Mouse (Mus musculus) lung, postnatal 0 days (tissue): ENCODE measurements around the gene Gm20388. TPM values are rescaled to one million over a fixed set of nuclear protein-coding genes. Genes with fewer than 3 reads are reported as not detected.

ENCODE experiments used
- ATAC-seq: fragments of 200-750 bp; cut with Nextera tagmentation; 2 replicates; pipeline ENCODE4 v1.8.0; 2017; ENCODE audit warnings: moderate library complexity
- DNase-seq: peaks from one replicate; pipeline ENCODE4 v3.0.0-alpha.2; 2016; ENCODE audit warnings: low spot score
- H3K27ac ChIP-seq: fragments of 300-500 bp; sonication (generic); 2 replicates; pipeline ENCODE4 v1.5.1; 2014; ENCODE audit warnings: antibody characterized with exemption, mild to moderate bottlenecking, low read length, mixed read lengths
- H3K27me3 ChIP-seq: fragments of 300-500 bp; sonication (generic); replicated peaks from 2 replicates; pipeline ENCODE4 v1.6.1; 2014; ENCODE audit warnings: low read length, mixed read lengths; ENCODE audit not compliant: insufficient read depth
- H3K36me3 ChIP-seq: fragments of 300-500 bp; sonication (generic); 2 replicates; pipeline ENCODE4 v1.6.1; 2014; ENCODE audit warnings: low read length, mixed read lengths; ENCODE audit not compliant: insufficient read depth
- H3K4me1 ChIP-seq: fragments of 300-500 bp; sonication (generic); 2 replicates; pipeline ENCODE4 v1.6.1; 2014; ENCODE audit warnings: antibody characterized with exemption, low read depth, low read length, mixed read lengths; ENCODE audit not compliant: insufficient read depth
- H3K4me2 ChIP-seq: fragments of 300-500 bp; sonication (generic); replicated peaks from 2 replicates; pipeline ENCODE4 v1.6.1; 2014; ENCODE audit warnings: low read depth, mild to moderate bottlenecking, low read length, moderate library complexity, mixed read lengths
- H3K4me3 ChIP-seq: fragments of 300-500 bp; sonication (generic); 2 replicates; pipeline ENCODE4 v1.5.1; 2014; ENCODE audit warnings: low read depth, low read length
- H3K9ac ChIP-seq: fragments of 300-500 bp; sonication (generic); replicated peaks from 2 replicates; pipeline ENCODE4 v1.6.1; 2014; ENCODE audit warnings: low read depth, mild to moderate bottlenecking
- H3K9me3 ChIP-seq: fragments of 300-500 bp; sonication (generic); 2 replicates; pipeline ENCODE4 v1.6.1; 2016; ENCODE audit warnings: low read length, mixed read lengths
- CTCF ChIP-seq: IDR thresholded peaks from 2 replicates; pipeline ENCODE4 v1.5.1; 2016; ENCODE audit warnings: antibody characterized with exemption, mild to moderate bottlenecking
- EP300 ChIP-seq: IDR thresholded peaks from 2 replicates; pipeline ENCODE4 v1.6.1; 2016; ENCODE audit warnings: antibody characterized with exemption, mild to moderate bottlenecking, control low read depth
- WGBS: fragments of 180-500 bp; shearing (Covaris S2); extraction: QIAGEN DNeasy Blood & Tissue Kit; methylation state at CpG from one replicate; pipeline ENCODE4 v1.1.7; 2014; 5-methylcytosine and 5-hydroxymethylcytosine counted together
- polyA plus RNA-seq: library from polyadenylated mRNA; unstranded; fragments of >200 nt; fragmentation: Nextera tagmentation; extraction: Ambion mirVana; gene quantifications from 2 replicates; pipeline ENCODE4 v1.2.1, GENCODE M21; 2015

Gene Gm20388
- polyA plus RNA-seq, 1 experiment from 2014 or later: not detected

- 63% methylated on average over 7 of the region's 7 CpGs for WGBS
- no peak overlapping the region; the same call in 1 of the 2 replicates for H3K27ac ChIP-seq
- peak; percentile 10; the same call in 1 of the 2 replicates for ATAC-seq
Observed at GRCm38 (mm10) chr8:120813839-120814238, 903.2 kb downstream of the Gm20388 start.

GRCm38 (mm10) chr8:120816371-120816770 lies 905.7 kb downstream of the Gm20388 start:
- 70% methylated on average over 5 of the region's 5 CpGs for WGBS
- DNase-seq (no peak), ATAC-seq (no peak)
- Histone ChIP-seq H3K4me1 (no peaks in the 10 kb centered on the region; the same call in 1 of the 2 replicates), H3K4me3 (no peak overlapping the region), H3K27me3 (no peaks in the 10 kb centered on the region), H3K4me2 (no peak overlapping the region), H3K9me3 (no peaks in the 10 kb centered on the region), H3K9ac (no peak overlapping the region), H3K36me3 (no peaks in the 10 kb centered on the region), H3K27ac (no peak overlapping the region)
- no peak for TF ChIP-seq CTCF
- TF ChIP-seq EP300: no peak

More at GRCm38 (mm10) chr8:120813839-120814238, 903.2 kb downstream of the Gm20388 start:
- Histone ChIP-seq H3K36me3 (no peaks in the 10 kb centered on the region), H3K4me3 (no peak overlapping the region), H3K27me3 (no peaks in the 10 kb centered on the region), H3K4me1 (no peaks in the 10 kb centered on the region; the same call in 1 of the 2 replicates), H3K9me3 (no peaks in the 10 kb centered on the region), H3K4me2 (no peak overlapping the region), H3K9ac (no peak overlapping the region)
- no peak for DNase-seq
- TF ChIP-seq CTCF: no peak
- 0 out of 2 replicates have a peak, but pooled peaks have one; percentile 11 for TF ChIP-seq EP300

- Histone ChIP-seq H3K9ac (no peak overlapping the region), H3K4me3 (no peak overlapping the region), H3K27ac (no peak overlapping the region), H3K36me3 (no peaks in the 10 kb centered on the region), H3K4me2 (no peak overlapping the region), H3K9me3 (no peaks in the 10 kb centered on the region), H3K4me1 (no peaks in the 10 kb centered on the region), H3K27me3 (no peaks in the 10 kb centered on the region)
- ATAC-seq (no peak), DNase-seq (no peak)
- TF ChIP-seq EP300: no peak
- TF ChIP-seq CTCF: no peak
Observed at GRCm38 (mm10) chr8:120819906-120820305, 909.3 kb downstream of the Gm20388 start.

- 30% methylated on average over 9 of the region's 9 CpGs for WGBS
- ATAC-seq: peak; percentile 62
- no peak overlapping the region for H3K4me2 ChIP-seq
- H3K9me3 ChIP-seq: no peaks in the 10 kb centered on the region
- no peaks in the 10 kb centered on the region for H3K27me3 ChIP-seq
- no peaks in the 10 kb centered on the region for H3K36me3 ChIP-seq
- H3K4me1 ChIP-seq: no peaks in the 10 kb centered on the region
- H3K27ac ChIP-seq: no peak overlapping the region
- peak; percentile 79 for DNase-seq
- H3K4me3 ChIP-seq: no peak overlapping the region
- H3K9ac ChIP-seq: no peak overlapping the region
- TF ChIP-seq CTCF (peak; percentile 86), EP300 (no peak)
Observed at GRCm38 (mm10) chr8:120821399-120822170, 910.9 kb downstream of the Gm20388 start.

- Histone ChIP-seq H3K4me2 (no peak overlapping the region), H3K4me1 (no peaks in the 10 kb centered on the region), H3K4me3 (no peak overlapping the region), H3K9me3 (no peaks in the 10 kb centered on the region), H3K27me3 (no peaks in the 10 kb centered on the region), H3K9ac (no peak overlapping the region), H3K36me3 (no peaks in the 10 kb centered on the region), H3K27ac (no peak overlapping the region)
- no peak for DNase-seq
- ATAC-seq: no peak
- TF ChIP-seq EP300 (no peak), CTCF (no peak)
- 63% methylated on average over 6 of the region's 6 CpGs for WGBS
Observed at GRCm38 (mm10) chr8:120823331-120823730, 912.7 kb downstream of the Gm20388 start.

- no peaks in the 10 kb centered on the region for H3K4me1 ChIP-seq
- no peak overlapping the region for H3K9ac ChIP-seq
- H3K4me3 ChIP-seq: no peak overlapping the region
- no peaks in the 10 kb centered on the region for H3K27me3 ChIP-seq
- no peak for DNase-seq
- H3K27ac ChIP-seq: no peak overlapping the region
- WGBS: 68% methylated on average over 8 of the region's 8 CpGs
- H3K9me3 ChIP-seq: no peaks in the 10 kb centered on the region
- no peak overlapping the region for H3K4me2 ChIP-seq
- TF ChIP-seq CTCF: peak; percentile 37; the same call in 1 of the 2 replicates
- no peak for TF ChIP-seq EP300
- no peak for ATAC-seq
- no peaks in the 10 kb centered on the region for H3K36me3 ChIP-seq
Observed at GRCm38 (mm10) chr8:120823887-120824286, 913.2 kb downstream of the Gm20388 start.
